Mouse (Mus musculus): ENCODE results near the gene Cyp2d34. TPM values are rescaled to one million over a fixed set of nuclear protein-coding genes. Genes with fewer than 3 reads are reported as not detected.

The Cyp2d34 gene
- not detected for total RNA-seq (2021)
- long read RNA-seq: 0 reads

- no peak for DNase-seq (ENCODE audit: low spot score in 2 of 2)
Measured at GRCm38 (mm10) chr15:82620531-82621202, at the start of gene Cyp2d34. TSS of gene Cyp2d34 (minus strand) at chr15:82620946.

- peak; percentile 28 to 46 for DNase-seq (ENCODE audit: low spot score in 2 of 2)
Measured at GRCm38 (mm10) chr15:82656346-82656745, 35.6 kb upstream of the Cyp2d34 start.

GRCm38 (mm10) chr15:82644371-82644770, 23.6 kb upstream of the Cyp2d34 start:
- no peak for DNase-seq (ENCODE audit: low spot score in 2 of 2)

- no peak for DNase-seq (ENCODE audit: low spot score in 2 of 2)
Measured at GRCm38 (mm10) chr15:82643771-82644170, 23.0 kb upstream of the Cyp2d34 start.

GRCm38 (mm10) chr15:82642771-82643170, 22.0 kb upstream of the Cyp2d34 start:
- DNase-seq (ENCODE audit: low spot score in 2 of 2): no peak

- no peak for DNase-seq (ENCODE audit: low spot score in 2 of 2)
Measured at GRCm38 (mm10) chr15:82641921-82642320, 21.2 kb upstream of the Cyp2d34 start.

- DNase-seq (ENCODE audit: low spot score in 2 of 2): no peak
Measured at GRCm38 (mm10) chr15:82641390-82641789, 20.6 kb upstream of the Cyp2d34 start.

- no peak for DNase-seq (ENCODE audit: low spot score in 2 of 2)
Measured at GRCm38 (mm10) chr15:82640201-82640600, 19.5 kb upstream of the Cyp2d34 start.

GRCm38 (mm10) chr15:82637130-82638075, 16.7 kb upstream of the Cyp2d34 start:
- no peak for DNase-seq (ENCODE audit: low spot score in 2 of 2)

- DNase-seq (ENCODE audit: low spot score in 2 of 2): no peak
Measured at GRCm38 (mm10) chr15:82634976-82635375, 14.2 kb upstream of the Cyp2d34 start.

GRCm38 (mm10) chr15:82621993-82622392, 1.2 kb upstream of the Cyp2d34 start:
- no peak for DNase-seq (ENCODE audit: low spot score in 2 of 2)

GRCm38 (mm10) chr15:82618362-82619020, 2.3 kb downstream of the Cyp2d34 start:
- no peak for DNase-seq (ENCODE audit: low spot score in 2 of 2)

- DNase-seq (ENCODE audit: low spot score in 2 of 2): no peak
Measured at GRCm38 (mm10) chr15:82582621-82583020, 38.1 kb downstream of the Cyp2d34 start.

- no peak for DNase-seq (ENCODE audit: low spot score in 2 of 2)
Measured at GRCm38 (mm10) chr15:82579071-82579470, 41.7 kb downstream of the Cyp2d34 start.

- no peak for DNase-seq (ENCODE audit: low spot score in 2 of 2)
Measured at GRCm38 (mm10) chr15:82572856-82573255, 47.9 kb downstream of the Cyp2d34 start.

Small RNA genes lying within 50 kb of the gene (microRNA-seq; reads per million reads assigned to microRNA genes)
- gene Gm27463: 0 reads per million in 2 experiments
- gene Gm27742: 0 reads per million in 2 experiments

Other genes starting within 250 kb of the Cyp2d34 start
- 10 to 100 TPM; 18.8 to 19.5 TPM for gene Cyp2d22, start 240.7 kb downstream of the Cyp2d34 start, total RNA-seq (2021)
- not detected for gene Cyp2d11, start 226.9 kb downstream of the Cyp2d34 start, total RNA-seq (2021)
- gene Cyp2d10, start 213.8 kb downstream of the Cyp2d34 start, total RNA-seq (2021): under 1 TPM in 1 of 2 experiments, not detected in 1; 0.40 TPM
- not detected for gene Cyp2d9, start 187.5 kb downstream of the Cyp2d34 start, total RNA-seq (2021)
- gene Cyp2d12, start 65.9 kb downstream of the Cyp2d34 start, total RNA-seq (2021): not detected
- gene Cyp2d40, start 143.2 kb upstream of the Cyp2d34 start, total RNA-seq (2021): not detected
- gene Cyp2d26, start 173.3 kb upstream of the Cyp2d34 start, total RNA-seq (2021): under 1 TPM in 1 of 2 experiments, not detected in 1; 0.71 TPM